Mouse (Mus musculus): ENCODE measurements around the gene Col11a1.

GRCm38 (mm10) chr3:114197964-114198750 is 167.8 kb downstream of the Col11a1 start:
- TF ChIP-seq POLR2A (IDR thresholded peaks at IDR 0.05; ENCODE audit: borderline replicate concordance, extremely low read depth, insufficient read depth, insufficient read length, poor library complexity, severe bottlenecking) (no peak), CTCF (IDR thresholded peaks at IDR 0.05; ENCODE audit: borderline replicate concordance, extremely low read depth, insufficient read depth, insufficient read length) (no peak)
